Mouse (Mus musculus) embryonic facial prominence, embryonic 12.5 days (tissue): Measurements from ENCODE around the gene Rimkla. TPM values are rescaled to one million over a fixed set of nuclear protein-coding genes. Genes with fewer than 3 reads are reported as not detected.
"Not testable (repeated sequence)": the region's sequence is repeated elsewhere in the genome, so short reads cannot be mapped to it uniquely, and the experiment has no call there.

ENCODE experiments used
- ATAC-seq: fragments of 200-750 bp; cut with Nextera tagmentation; 2 replicates; pipeline ENCODE4 v1.8.0; 2017; ENCODE audit not compliant: insufficient number of reproducible peaks, insufficient read depth, low FRiP score, low TSS enrichment
- H3K27ac ChIP-seq: fragments of 300-500 bp; sonication (generic); 2 replicates; pipeline ENCODE4 v1.5.1; 2016; ENCODE audit warnings: mild to moderate bottlenecking
- H3K27me3 ChIP-seq: fragments of 300-500 bp; sonication (generic); 2 replicates; pipeline ENCODE4 v1.6.1; 2016; ENCODE audit warnings: mild to moderate bottlenecking, moderate library complexity
- H3K36me3 ChIP-seq: fragments of 300-500 bp; sonication (generic); 2 replicates; pipeline ENCODE4 v1.6.1; 2016; ENCODE audit warnings: mild to moderate bottlenecking
- H3K4me1 ChIP-seq: fragments of 300-500 bp; sonication (generic); 2 replicates; pipeline ENCODE4 v1.6.1; 2016
- H3K4me2 ChIP-seq: fragments of 300-500 bp; sonication (generic); replicated peaks from 2 replicates; pipeline ENCODE4 v1.6.1; 2016; ENCODE audit warnings: mild to moderate bottlenecking, moderate library complexity
- H3K4me3 ChIP-seq: fragments of 300-500 bp; sonication (generic); 2 replicates; pipeline ENCODE4 v1.5.1; 2016; ENCODE audit warnings: mild to moderate bottlenecking
- H3K9ac ChIP-seq: fragments of 300-500 bp; sonication (generic); 2 replicates; pipeline ENCODE4 v1.6.1; 2016; ENCODE audit warnings: mild to moderate bottlenecking, moderate library complexity
- H3K9me3 ChIP-seq: fragments of 300-500 bp; sonication (generic); 2 replicates; pipeline ENCODE4 v1.6.1; 2016; ENCODE audit warnings: mild to moderate bottlenecking, moderate library complexity
- WGBS: fragments of 180-500 bp; shearing (Covaris S2); methylation state at CpG from one replicate; pipeline ENCODE4 v1.1.7; 2016; 5-methylcytosine and 5-hydroxymethylcytosine counted together
- polyA plus RNA-seq: library from polyadenylated mRNA; unstranded; fragments of >200 nt; fragmentation: Nextera tagmentation; extraction: Ambion mirVana; gene quantifications from 2 replicates; pipeline ENCODE4 v1.2.1, GENCODE M21; 2016

Gene Rimkla
- 2.3 and 2.7 TPM in 2 replicates for polyA plus RNA-seq

- Histone ChIP-seq H3K36me3 (no peaks in the 10 kb centered on the region), H3K9me3 (no peaks in the 10 kb centered on the region), H3K4me1 (peaks cover 3% of the 10 kb centered on the region; the same call in 1 of the 2 replicates), H3K27ac (no peak within 1 kb of the TSS), H3K9ac (peak within 1 kb of the TSS; percentile 61), H3K27me3 (peaks cover 33% of the 10 kb centered on the region), H3K4me2 (peak within 1 kb of the TSS; percentile 95), H3K4me3 (peak within 1 kb of the TSS; percentile 58)
- WGBS, result under 1% methylated on average over 77 of the region's 77 CpGs
- ATAC-seq, result peak; percentile 77; the same call in 1 of the 2 replicates
Observed at GRCm38 (mm10) chr4:119492291-119492932, at the start of gene Rimkla. Gene Rimkla (minus strand): TSS chr4:119492628.

GRCm38 (mm10) chr4:119540533-119540890 is 48.1 kb upstream of the Rimkla start:
- peak overlapping the region; percentile 72 for H3K4me2 ChIP-seq
- peak overlapping the region; percentile 97; the same call in 1 of the 2 replicates for H3K27ac ChIP-seq
- WGBS, result 6% methylated on average over 10 of the region's 10 CpGs
- no peak for ATAC-seq
- H3K36me3 ChIP-seq, result no peaks in the 10 kb centered on the region
- H3K27me3 ChIP-seq, result no peaks in the 10 kb centered on the region
- peaks cover 12% of the 10 kb centered on the region; the same call in 1 of the 2 replicates for H3K4me1 ChIP-seq
- no peaks in the 10 kb centered on the region for H3K9me3 ChIP-seq
- H3K9ac ChIP-seq, result peak overlapping the region; percentile 91
- peak overlapping the region; percentile 96 for H3K4me3 ChIP-seq

GRCm38 (mm10) chr4:119539836-119540532 is 47.6 kb upstream of the Rimkla start:
- Histone ChIP-seq H3K27me3 (no peaks in the 10 kb centered on the region), H3K4me3 (peak overlapping the region; percentile 96), H3K27ac (peak overlapping the region; percentile 97), H3K9ac (peak overlapping the region; percentile 91), H3K36me3 (no peaks in the 10 kb centered on the region), H3K4me2 (peak overlapping the region; percentile 72), H3K4me1 (peaks cover 12% of the 10 kb centered on the region; the same call in 1 of the 2 replicates), H3K9me3 (no peaks in the 10 kb centered on the region)
- ATAC-seq, result peak; percentile 83
- under 1% methylated on average over 49 of the region's 76 CpGs for WGBS

- under 1% methylated on average over 85 of the region's 85 CpGs for WGBS
- ATAC-seq, result peak; percentile 92
- Histone ChIP-seq H3K36me3 (no peaks in the 10 kb centered on the region), H3K27ac (peak within 1 kb of the TSS; percentile 97), H3K4me1 (peaks cover 12% of the 10 kb centered on the region; the same call in 1 of the 2 replicates), H3K4me2 (peak within 1 kb of the TSS; percentile 72), H3K9me3 (no peaks in the 10 kb centered on the region), H3K4me3 (peak within 1 kb of the TSS; percentile 96), H3K27me3 (no peaks in the 10 kb centered on the region), H3K9ac (peak within 1 kb of the TSS; percentile 91)
Observed at GRCm38 (mm10) chr4:119539031-119539824, 46.8 kb upstream of the Rimkla start, which contains the start of gene Frg2f1. Gene Frg2f1 (minus strand): TSS chr4:119539529.

GRCm38 (mm10) chr4:119537436-119537835 is 45.0 kb upstream of the Rimkla start:
- WGBS, result 64% methylated on average over 4 of the region's 4 CpGs
- Histone ChIP-seq H3K9me3 (no peaks in the 10 kb centered on the region), H3K4me2 (no peak overlapping the region), H3K4me1 (peaks cover 12% of the 10 kb centered on the region; the same call in 1 of the 2 replicates), H3K9ac (no peak overlapping the region), H3K27me3 (no peaks in the 10 kb centered on the region), H3K4me3 (no peak overlapping the region), H3K27ac (no peak overlapping the region), H3K36me3 (no peaks in the 10 kb centered on the region)
- no peak for ATAC-seq

GRCm38 (mm10) chr4:119536615-119537014 is 44.2 kb upstream of the Rimkla start, which contains the start of gene Foxj3:
Gene Foxj3 (plus strand): TSS chr4:119537004.
- not testable (repeated sequence) for H3K4me2 ChIP-seq, H3K27ac ChIP-seq, H3K9ac ChIP-seq, H3K27me3 ChIP-seq, H3K4me3 ChIP-seq, H3K36me3 ChIP-seq, ATAC-seq, H3K9me3 ChIP-seq
- 90% methylated on average over 4 of the region's 4 CpGs for WGBS
- peaks cover 12% of the 10 kb centered on the region; the same call in 1 of the 2 replicates for H3K4me1 ChIP-seq

- ATAC-seq, result no peak
- no peaks in the 10 kb centered on the region for H3K9me3 ChIP-seq
- peaks cover 4% of the 10 kb centered on the region; the same call in 1 of the 2 replicates for H3K4me1 ChIP-seq
- no peaks in the 10 kb centered on the region for H3K27me3 ChIP-seq
- no peak overlapping the region for H3K4me2 ChIP-seq
- H3K9ac ChIP-seq, result no peak overlapping the region
- no peaks in the 10 kb centered on the region for H3K36me3 ChIP-seq
- H3K4me3 ChIP-seq, result no peak overlapping the region
- WGBS, result 76% methylated on average over 4 of the region's 4 CpGs
- H3K27ac ChIP-seq, result no peak overlapping the region
Observed at GRCm38 (mm10) chr4:119535103-119535502, 42.7 kb upstream of the Rimkla start.

- H3K4me2 ChIP-seq, result no peak overlapping the region
- no peak overlapping the region for H3K4me3 ChIP-seq
- 60% methylated on average over 2 of the region's 2 CpGs for WGBS
- no peak overlapping the region for H3K27ac ChIP-seq
- ATAC-seq, result no peak
- no peaks in the 10 kb centered on the region for H3K4me1 ChIP-seq
- no peaks in the 10 kb centered on the region for H3K9me3 ChIP-seq
- no peak overlapping the region for H3K9ac ChIP-seq
- H3K27me3 ChIP-seq, result no peaks in the 10 kb centered on the region
- H3K36me3 ChIP-seq, result no peaks in the 10 kb centered on the region
Observed at GRCm38 (mm10) chr4:119531813-119532212, 39.4 kb upstream of the Rimkla start.

- no peaks in the 10 kb centered on the region for H3K27me3 ChIP-seq
- H3K9me3 ChIP-seq, result no peaks in the 10 kb centered on the region
- no peak for ATAC-seq
- no peaks in the 10 kb centered on the region for H3K36me3 ChIP-seq
- H3K27ac ChIP-seq, result no peak overlapping the region
- no peak overlapping the region for H3K9ac ChIP-seq
- H3K4me2 ChIP-seq, result no peak overlapping the region
- H3K4me1 ChIP-seq, result no peaks in the 10 kb centered on the region
- no peak overlapping the region for H3K4me3 ChIP-seq
Observed at GRCm38 (mm10) chr4:119526329-119526845, 34.0 kb upstream of the Rimkla start.

GRCm38 (mm10) chr4:119524466-119524865 is 32.0 kb upstream of the Rimkla start:
- Histone ChIP-seq H3K4me2 (no peak overlapping the region), H3K9ac (no peak overlapping the region), H3K4me1 (no peaks in the 10 kb centered on the region), H3K9me3 (no peaks in the 10 kb centered on the region), H3K4me3 (no peak overlapping the region), H3K36me3 (no peaks in the 10 kb centered on the region), H3K27ac (no peak overlapping the region), H3K27me3 (no peaks in the 10 kb centered on the region)
- ATAC-seq, result no peak
- 83% methylated on average over 2 of the region's 2 CpGs for WGBS

GRCm38 (mm10) chr4:119524010-119524409 is 31.6 kb upstream of the Rimkla start:
- no peak for ATAC-seq
- Histone ChIP-seq H3K4me3 (no peak overlapping the region), H3K9ac (no peak overlapping the region), H3K36me3 (no peaks in the 10 kb centered on the region), H3K9me3 (no peaks in the 10 kb centered on the region), H3K27ac (no peak overlapping the region), H3K4me2 (no peak overlapping the region), H3K27me3 (no peaks in the 10 kb centered on the region), H3K4me1 (no peaks in the 10 kb centered on the region)
- WGBS, result 67% methylated on average over 1 of the region's 1 CpGs
